Mouse (Mus musculus) stomach, postnatal 0 days (tissue): ENCODE measurements at regions not wholly inside any gene's neighbourhood (a gene's known extent, or its start where the extent isn't known, plus 50 kb on each side); places are given as distances from the start of the nearest gene placed in this dataset.

Source experiments
- CTCF ChIP-seq: IDR thresholded peaks from 2 replicates; pipeline ENCODE4 v1.5.1; 2016; ENCODE audit warnings: antibody characterized with exemption, low read depth, mild to moderate bottlenecking, moderate library complexity
- EP300 ChIP-seq: optimal IDR thresholded peaks from 2 replicates; pipeline ENCODE3; 2016; ENCODE audit warnings: antibody characterized with exemption

GRCm38 (mm10) chr2:133427039-133427438 lies 124.9 kb upstream of the Bmp2 start:
- TF ChIP-seq EP300 (no peak), CTCF (no peak)
